Mouse (Mus musculus) megakaryocyte, embryonic 14.5 days (primary cell): ENCODE measurements around the gene Prtn3.

Source experiments
- FLI1 ChIP-seq: IDR thresholded peaks from 2 replicates; pipeline ENCODE4 v1.6.1; 2012; ENCODE audit warnings: low read length, inconsistent platforms, mixed read lengths
- GATA1 ChIP-seq: IDR thresholded peaks from 3 replicates; pipeline ENCODE4 v1.6.1; 2012; ENCODE audit warnings: mixed read lengths, low read length, inconsistent platforms, borderline replicate concordance

GRCm38 (mm10) chr10:79917532-79918100 lies 43.3 kb downstream of the Prtn3 start:
- TF ChIP-seq GATA1 (no peak), FLI1 (no peak)
